Comparison of ENCODE assay signal across 20 mouse cellular contexts in genomic region chr9:14907816-14908415, GRCm38 (mm10). TPM values are rescaled to one million over a fixed set of nuclear protein-coding genes. Genes with fewer than 3 reads are reported as not detected.
A peak's percentile ranks its signal among the peaks of the same experiment; 100 is the strongest.
DNase-seq lines count a peak whose midpoint lies in the region; ATAC-seq and TF ChIP-seq lines count a peak whose summit lies in the region.
"Had no signal": no experiment of that assay in that cellular context is flagged by ENCODE, and none has a peak within 500 bp of the region (broad histone marks: within the 10 kb centered on the region; RNA-seq: fewer than 3 reads in every experiment).

No protein-coding gene starts in this region.

- H3K9ac ChIP-seq in heart, embryonic 16.5 days (ENCODE audit: low read length): no peak overlapping the region
- H3K9ac ChIP-seq: embryonic facial prominence, embryonic 13.5 days; forebrain, embryonic 12.5 days; liver, embryonic 13.5 days had no signal

- WGBS in heart, embryonic 16.5 days: 22% methylated on average over 7 of the region's 7 CpGs
- 69% methylated on average over 7 of the region's 7 CpGs for WGBS in spleen, adult 2 months
- WGBS in hindbrain, embryonic 10.5 days: 76% methylated on average over 7 of the region's 7 CpGs

- ATAC-seq in heart, embryonic 16.5 days (replicated peaks; ENCODE audit: extremely low read depth, insufficient read depth, low FRiP score): 0 out of 2 replicates have a peak, but pooled peaks have one; percentile 46
- ATAC-seq: Patski had no signal

- no peak overlapping the region for H3K4me2 ChIP-seq in heart, embryonic 16.5 days (ENCODE audit: low read depth, low read length)
- H3K4me2 ChIP-seq: embryonic facial prominence, embryonic 13.5 days; forebrain, embryonic 12.5 days; liver, embryonic 13.5 days had no signal

- no peaks in the 10 kb centered on the region for H3K27me3 ChIP-seq in heart, embryonic 16.5 days (ENCODE audit: control insufficient read depth, insufficient read depth, low read length)
- H3K27me3 ChIP-seq in spleen, adult 2 months (ENCODE audit: control insufficient read depth, insufficient read depth, low read length): no peaks in the 10 kb centered on the region
- H3K27me3 ChIP-seq in splenic B cell, adult 2 months (ENCODE audit: control insufficient read depth, insufficient read depth, low read length, poor library complexity, severe bottlenecking): no peaks in the 10 kb centered on the region
- H3K27me3 ChIP-seq in hindbrain, embryonic 10.5 days (ENCODE audit: insufficient read depth, poor library complexity, severe bottlenecking): no peaks in the 10 kb centered on the region
- H3K27me3 ChIP-seq: CH12.LX; embryonic facial prominence, embryonic 13.5 days; forebrain, embryonic 12.5 days; liver, embryonic 13.5 days had no signal

- no peaks in the 10 kb centered on the region for H3K36me3 ChIP-seq in heart, embryonic 16.5 days (ENCODE audit: control insufficient read depth, insufficient read depth)
- H3K36me3 ChIP-seq in spleen, adult 2 months (ENCODE audit: control insufficient read depth, insufficient read depth, low read length): no peaks in the 10 kb centered on the region
- no peaks in the 10 kb centered on the region for H3K36me3 ChIP-seq in splenic B cell, adult 2 months (ENCODE audit: control insufficient read depth, insufficient read depth, low read length, poor library complexity, severe bottlenecking)
- no peaks in the 10 kb centered on the region for H3K36me3 ChIP-seq in hindbrain, embryonic 10.5 days
- H3K36me3 ChIP-seq: embryonic facial prominence, embryonic 13.5 days; forebrain, embryonic 12.5 days; liver, embryonic 13.5 days had no signal

- H3K9me3 ChIP-seq in heart, embryonic 16.5 days (replicated peaks; ENCODE audit: control insufficient read depth, low read length): no peaks in the 10 kb centered on the region
- no peaks in the 10 kb centered on the region for H3K9me3 ChIP-seq in hindbrain, embryonic 10.5 days
- H3K9me3 ChIP-seq: embryonic facial prominence, embryonic 13.5 days; forebrain, embryonic 12.5 days; liver, embryonic 13.5 days had no signal

- H3K27ac ChIP-seq in heart, embryonic 16.5 days (ENCODE audit: low read length): no peak overlapping the region
- peak overlapping the region; percentile 59 for H3K27ac ChIP-seq in spleen, adult 2 months (ENCODE audit: insufficient read depth, low read length)
- peak overlapping the region; percentile 6; the same call in 1 of the 2 replicates for H3K27ac ChIP-seq in cortical plate, adult 2 months (ENCODE audit: insufficient read depth, low read length)
- H3K27ac ChIP-seq in hindbrain, embryonic 10.5 days: no peak overlapping the region
- H3K27ac ChIP-seq: embryonic facial prominence, embryonic 13.5 days; forebrain, embryonic 12.5 days; liver, embryonic 13.5 days had no signal

- H3K4me1 ChIP-seq in heart, embryonic 16.5 days (ENCODE audit: control insufficient read depth, insufficient read depth, low read length): peaks cover 26% of the 10 kb centered on the region
- H3K4me1 ChIP-seq in spleen, adult 2 months (ENCODE audit: control insufficient read depth, insufficient read depth, insufficient read length): peaks cover 11% of the 10 kb centered on the region; the same call in 1 of the 2 replicates
- H3K4me1 ChIP-seq in cortical plate, adult 2 months (ENCODE audit: control insufficient read depth, insufficient read depth, low read length): peaks cover 6% of the 10 kb centered on the region; the same call in 1 of the 2 replicates
- H3K4me1 ChIP-seq in hindbrain, embryonic 10.5 days (replicated peaks): peaks cover 37% of the 10 kb centered on the region
- H3K4me1 ChIP-seq: liver, embryonic 13.5 days had no signal

- H3K4me3 ChIP-seq in heart, embryonic 16.5 days (ENCODE audit: low read length): no peak overlapping the region
- H3K4me3 ChIP-seq in spleen, adult 2 months (ENCODE audit: extremely low read depth, insufficient read depth, insufficient read length): no peak overlapping the region
- H3K4me3 ChIP-seq in cortical plate, adult 2 months (ENCODE audit: insufficient read depth, low read length): no peak overlapping the region
- no peak overlapping the region for H3K4me3 ChIP-seq in hindbrain, embryonic 10.5 days
- H3K4me3 ChIP-seq: embryonic facial prominence, embryonic 13.5 days; forebrain, embryonic 12.5 days; liver, embryonic 13.5 days had no signal

- DNase-seq in heart, adult 8-10 months (ENCODE audit: low spot score): no peak
- peak in 1 of 2 experiments; percentile 51 for DNase-seq in spleen, adult 2 months (ENCODE audit: low read depth in 1 of 2, low spot score in 2 of 2)
- DNase-seq in spleen, postnatal 36 days (ENCODE audit: low spot score in 2 of 2): no peak
- DNase-seq in splenic B cell, adult 2 months (ENCODE audit: low read depth, low spot score): peak; percentile 15
- DNase-seq in hindbrain, embryonic 10.5 days (ENCODE audit: low spot score): no peak
- DNase-seq: adrenal gland, adult 8-10 months; cerebellum, postnatal 14 days; gastrocnemius, postnatal 10 days; kidney, adult 11 months; kidney, postnatal 4 days; liver, embryonic 13.5 days had no signal

- no peak for TF ChIP-seq CTCF in spleen, adult 2 months (IDR thresholded peaks at IDR 0.05; ENCODE audit: extremely low read depth, insufficient read depth, insufficient read length, insufficient replicate concordance)
- TF ChIP-seq CTCF in cortical plate, adult 2 months (IDR thresholded peaks at IDR 0.05; ENCODE audit: extremely low read depth, insufficient read depth, low read length): no peak

- TF ChIP-seq POLR2A in spleen, adult 2 months (IDR thresholded peaks at IDR 0.05; ENCODE audit: low read depth, low read length): no peak
- TF ChIP-seq POLR2A in cortical plate, adult 2 months (IDR thresholded peaks at IDR 0.05; ENCODE audit: extremely low read depth, insufficient read depth, low read length): no peak

RNA-seq across cellular contexts. Expression of gene Izumo1r, which starts 4.2 kb away (rescaled TPM):
- 1.1 and 3.8 TPM in 2 replicates for polyA plus RNA-seq in heart, embryonic 16.5 days (2015; fragmentation: Nextera tagmentation; extraction: Ambion mirVana)
- total RNA-seq in heart, adult 8-10 months (2022): not detected
- polyA plus RNA-seq in spleen, adult 2 months (2012; rRNA removed): 37.6 and 41.4 TPM in 2 replicates
- polyA plus RNA-seq in cortical plate, adult 2 months (2012; rRNA removed): not detected in 2 replicates
- polyA plus RNA-seq in hindbrain, embryonic 10.5 days (2016; fragmentation: Nextera tagmentation; extraction: Ambion mirVana): 0.24 TPM in 1 of 2 replicates, not detected in the other
- total RNA-seq: adrenal gland, adult 8-10 months; CH12.LX; gastrocnemius, postnatal 10 days; left cerebral cortex, postnatal 14 days had no signal
- polyA plus RNA-seq: forebrain, embryonic 12.5 days; hindbrain, embryonic 11.5 days; liver, embryonic 13.5 days; Patski; testis, adult 2 months had no signal

RNA-seq across cellular contexts. Expression of gene Gpr83, which starts 47.9 kb away (rescaled TPM):
- 1.3 and 3.0 TPM in 2 replicates for polyA plus RNA-seq in heart, embryonic 16.5 days (2015; fragmentation: Nextera tagmentation; extraction: Ambion mirVana)
- total RNA-seq in heart, adult 8-10 months (2022): under 1 TPM in 1 of 4 experiments, not detected in 3; 0.09 TPM
- polyA plus RNA-seq in spleen, adult 2 months (2012; rRNA removed): 4.6 and 6.0 TPM in 2 replicates
- polyA plus RNA-seq in cortical plate, adult 2 months (2012; rRNA removed): 21.5 and 24.2 TPM in 2 replicates
- polyA plus RNA-seq in hindbrain, embryonic 10.5 days (2016; fragmentation: Nextera tagmentation; extraction: Ambion mirVana): 0.65 and 0.71 TPM in 2 replicates
- total RNA-seq: CH12.LX had no signal
- polyA plus RNA-seq: Patski had no signal

Comparison
In these comparisons a context has a peak if more than half of its experiments do, and no peak if none do; other contexts are left out.
1. H3K27ac ChIP-seq: peak in spleen, adult 2 months (single experiment) and cortical plate, adult 2 months (single experiment); none in heart, embryonic 16.5 days (single experiment) and hindbrain, embryonic 10.5 days (single experiment).